Mouse (Mus musculus) spleen, adult 2 months (tissue): Measurements from ENCODE around the gene Alkbh1. TPM values are rescaled to one million over a fixed set of nuclear protein-coding genes. Genes with fewer than 3 reads are reported as not detected.

Experiments used
- DNase-seq, 2 experiments: peaks; one replicate each; pipeline versions ENCODE4 v3.0.0 to v3.0.0-alpha.2; 2012 to 2021; ENCODE audit warnings: low spot score in 2 of 2, low read depth in 1 of 2
- H3K27ac ChIP-seq: fragments of 200-500 bp; 2 replicates; pipeline ENCODE4 v1.5.1; 2012; ENCODE audit warnings: low read length, inconsistent platforms; ENCODE audit not compliant: insufficient read depth
- H3K27me3 ChIP-seq: fragments of 200-500 bp; 2 replicates; pipeline ENCODE4 v1.6.1; 2012; ENCODE audit warnings: mild to moderate bottlenecking, moderate library complexity, low read length, inconsistent platforms; ENCODE audit not compliant: control insufficient read depth, insufficient read depth
- H3K36me3 ChIP-seq: fragments of 200-500 bp; 2 replicates; pipeline ENCODE4 v1.6.1; 2012; ENCODE audit warnings: mild to moderate bottlenecking, low read length, inconsistent platforms; ENCODE audit not compliant: control insufficient read depth, insufficient read depth
- H3K4me1 ChIP-seq: fragments of 200-500 bp; 2 replicates; pipeline ENCODE4 v1.6.1; 2011; ENCODE audit warnings: inconsistent platforms; ENCODE audit not compliant: control insufficient read depth, insufficient read depth, insufficient read length
- H3K4me3 ChIP-seq: fragments of 200-500 bp; 2 replicates; pipeline ENCODE4 v1.5.1; 2011; ENCODE audit warnings: mild to moderate bottlenecking, inconsistent platforms; ENCODE audit not compliant: insufficient read depth, insufficient read length; ENCODE audit errors: extremely low read depth
- CTCF ChIP-seq: fragments of 200-500 bp; IDR thresholded peaks from 2 replicates; pipeline ENCODE4 v1.5.1; 2011; ENCODE audit warnings: mild to moderate bottlenecking, inconsistent platforms; ENCODE audit not compliant: insufficient read depth, insufficient read length, insufficient replicate concordance; ENCODE audit errors: extremely low read depth
- POLR2A ChIP-seq: fragments of 200-500 bp; IDR thresholded peaks from 2 replicates; pipeline ENCODE4 v1.6.1; 2011; ENCODE audit warnings: low read depth, low read length, inconsistent platforms
- WGBS: fragments of 180-500 bp; shearing (Covaris S2); methylation state at CpG from one replicate; pipeline ENCODE4 v1.1.7; 2018; 5-methylcytosine and 5-hydroxymethylcytosine counted together
- polyA plus RNA-seq: library from polyadenylated mRNA; depleted of rRNA; stranded (reverse); fragments of >200 nt; gene quantifications from 2 replicates; pipeline ENCODE4 v1.2.3, GENCODE M21; 2012

The Alkbh1 gene
- polyA plus RNA-seq, 1 experiment = 17.5 TPM

- peaks cover 50% of the 10 kb centered on the region for H3K36me3 ChIP-seq
- H3K4me3 ChIP-seq = no peak overlapping the region
- no peak overlapping the region for H3K27ac ChIP-seq
- H3K27me3 ChIP-seq = no peaks in the 10 kb centered on the region
- DNase-seq = no peak
- H3K4me1 ChIP-seq = no peaks in the 10 kb centered on the region
- TF ChIP-seq CTCF (no peak), POLR2A (no peak)
- 83% methylated on average over 8 of the region's 8 CpGs for WGBS
Measured at GRCm38 (mm10) chr12:87428885-87429284, 14.9 kb downstream of the Alkbh1 start.

DNA sequence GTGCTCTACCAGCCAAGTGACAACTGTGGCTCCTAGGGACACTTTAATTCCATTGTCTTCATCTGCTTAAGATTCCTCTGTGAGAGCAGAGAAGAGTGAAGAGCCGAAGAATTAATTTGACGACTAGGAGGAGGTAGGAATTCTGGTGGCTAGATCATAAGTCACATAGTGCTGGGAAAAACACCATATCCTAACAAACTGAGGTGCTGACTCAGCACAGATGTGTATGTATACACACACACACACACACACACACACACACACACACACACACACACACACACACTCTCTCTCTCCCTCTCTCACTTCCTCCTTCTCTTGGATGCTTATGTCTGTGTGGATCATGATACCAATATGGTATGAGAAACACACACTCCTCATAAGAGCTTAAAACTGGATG lies 15.5 kb downstream of the Alkbh1 start:
- TF ChIP-seq CTCF = no peak
- Histone ChIP-seq H3K36me3 (peaks cover 45% of the 10 kb centered on the region), H3K27ac (no peak overlapping the region), H3K4me3 (no peak overlapping the region), H3K4me1 (no peaks in the 10 kb centered on the region), H3K27me3 (no peaks in the 10 kb centered on the region)
- 94% methylated on average over 2 of the region's 2 CpGs for WGBS
- DNase-seq = no peak

DNA sequence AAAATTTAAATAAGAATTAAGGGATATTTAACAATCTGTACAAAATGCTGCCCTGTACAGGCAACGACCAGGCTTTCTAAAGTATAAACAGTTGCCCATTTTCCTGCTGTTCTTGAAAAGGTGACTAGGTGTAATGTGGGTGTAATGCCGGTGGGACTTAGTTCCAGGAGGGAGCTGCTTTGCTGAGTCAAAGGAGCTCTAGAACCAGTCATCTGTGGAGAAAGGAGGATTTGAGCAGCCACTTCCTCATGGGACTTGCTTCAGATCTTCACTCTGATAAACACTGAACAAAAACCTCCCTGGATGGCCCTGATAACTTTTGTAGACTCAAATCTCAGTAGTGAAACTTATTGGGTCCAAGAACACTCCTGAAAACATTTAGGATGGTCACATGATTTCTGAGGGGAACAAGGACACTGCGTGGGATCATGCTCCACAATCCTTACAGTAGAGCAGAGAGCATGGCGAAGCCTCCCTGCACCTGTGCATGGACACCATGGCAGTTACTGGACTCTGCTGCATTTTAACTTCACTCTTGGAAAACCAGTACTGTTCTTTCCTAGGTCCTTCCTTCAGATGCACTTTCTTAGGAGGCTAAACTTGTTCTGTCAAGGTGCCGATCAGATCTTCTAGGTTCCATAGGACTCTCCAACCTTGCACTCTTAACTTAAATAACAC lies 17.3 kb downstream of the Alkbh1 start:
- WGBS = 95% methylated on average over 5 of the region's 5 CpGs
- TF ChIP-seq POLR2A (no peak), CTCF (no peak)
- DNase-seq = no peak
- Histone ChIP-seq H3K27me3 (no peaks in the 10 kb centered on the region), H3K4me3 (no peak overlapping the region), H3K27ac (no peak overlapping the region), H3K4me1 (no peaks in the 10 kb centered on the region), H3K36me3 (peaks cover 36% of the 10 kb centered on the region)

DNA sequence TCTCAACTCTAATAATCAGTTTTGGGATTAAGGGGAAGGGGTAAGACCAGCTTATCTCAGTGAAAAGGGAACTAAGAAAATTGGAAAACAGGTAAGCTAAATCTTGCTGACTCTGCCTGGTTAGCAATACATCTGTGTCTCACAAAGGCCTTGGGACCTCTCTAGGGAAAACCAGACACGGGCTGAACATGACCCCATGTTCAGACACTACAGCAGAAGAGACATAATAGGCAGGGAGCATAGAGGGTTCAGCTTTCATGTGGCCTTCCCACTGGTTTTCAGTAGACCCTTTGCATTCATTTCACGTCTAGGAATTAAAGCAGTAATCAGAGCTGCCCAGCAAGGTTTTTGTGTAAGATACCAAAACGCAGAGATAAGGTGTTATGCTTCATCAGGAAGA lies 19.3 kb downstream of the Alkbh1 start:
- peaks cover 21% of the 10 kb centered on the region for H3K36me3 ChIP-seq
- no peak for DNase-seq
- no peak overlapping the region for H3K27ac ChIP-seq
- no peaks in the 10 kb centered on the region for H3K27me3 ChIP-seq
- TF ChIP-seq CTCF (no peak), POLR2A (no peak)
- 80% methylated on average over 3 of the region's 3 CpGs for WGBS
- H3K4me1 ChIP-seq = no peaks in the 10 kb centered on the region
- no peak overlapping the region for H3K4me3 ChIP-seq

GRCm38 (mm10) chr12:87423700-87424099 lies 20.1 kb downstream of the Alkbh1 start:
- WGBS = 57% methylated on average over 1 of the region's 1 CpGs
- Histone ChIP-seq H3K27me3 (no peaks in the 10 kb centered on the region), H3K4me3 (no peak overlapping the region), H3K36me3 (peaks cover 18% of the 10 kb centered on the region), H3K27ac (no peak overlapping the region), H3K4me1 (no peaks in the 10 kb centered on the region)
- TF ChIP-seq POLR2A (no peak), CTCF (no peak)
- no peak for DNase-seq

DNA sequence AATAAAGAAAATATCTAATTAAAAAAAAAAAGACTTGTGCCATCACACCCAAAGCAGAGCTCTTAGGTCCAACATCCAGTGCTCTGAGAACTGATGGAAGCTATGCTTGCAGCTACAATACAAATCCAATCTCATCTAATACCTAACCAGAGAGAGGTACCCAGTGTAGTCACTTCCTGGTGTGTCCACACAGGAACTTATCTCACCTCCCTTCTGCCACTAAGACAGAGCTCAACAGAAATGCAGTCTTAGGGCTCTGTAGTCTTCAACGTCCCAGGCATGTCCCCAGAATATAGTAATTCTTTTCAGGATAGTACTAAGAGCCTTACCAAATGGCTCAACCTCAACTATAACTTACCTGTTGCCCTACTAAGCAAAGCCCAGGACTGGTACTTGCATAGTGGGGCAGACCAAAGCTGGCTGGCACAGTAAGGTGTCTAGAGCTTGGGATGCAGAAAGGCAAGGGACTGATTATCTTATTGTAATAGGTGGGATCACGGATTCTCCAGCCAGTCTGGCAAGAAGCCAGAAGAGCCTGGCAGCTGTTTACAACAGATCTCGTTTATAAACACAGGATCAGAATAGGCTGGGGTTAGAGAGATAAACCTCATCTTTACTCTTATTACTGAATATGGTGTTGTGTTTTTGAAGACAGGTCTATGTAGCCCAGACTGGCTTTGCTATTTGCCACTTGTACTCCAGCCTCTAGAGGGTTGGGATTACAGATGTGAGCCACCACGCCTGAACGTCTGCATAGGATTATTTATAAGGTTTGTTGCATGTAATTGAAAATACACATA lies 21.9 kb downstream of the Alkbh1 start:
- no peak for TF ChIP-seq CTCF
- TF ChIP-seq POLR2A = no peak
- no peak overlapping the region for H3K4me3 ChIP-seq
- H3K27ac ChIP-seq = no peak overlapping the region
- WGBS = 69% methylated on average over 5 of the region's 5 CpGs
- DNase-seq = no peak
- no peaks in the 10 kb centered on the region for H3K4me1 ChIP-seq
- no peaks in the 10 kb centered on the region for H3K27me3 ChIP-seq
- H3K36me3 ChIP-seq = peaks cover 9% of the 10 kb centered on the region
